Mouse (Mus musculus) intestine, postnatal 0 days (tissue): ENCODE results near the gene Stard3nl. TPM values are rescaled to one million over a fixed set of nuclear protein-coding genes. Genes with fewer than 3 reads are reported as not detected.
A peak's percentile ranks its signal among the peaks of the same experiment; 100 is the strongest.

ENCODE experiments used
- ATAC-seq: fragments of 200-750 bp; cut with Nextera tagmentation; 2 replicates; pipeline ENCODE4 v1.8.0; 2017; ENCODE audit warnings: mild to moderate bottlenecking, moderate TSS enrichment, moderate library complexity
- H3K27ac ChIP-seq: fragments of 300-500 bp; sonication (generic); 2 replicates; pipeline ENCODE4 v1.5.1; 2014; ENCODE audit warnings: mild to moderate bottlenecking, low read depth, low read length, moderate library complexity
- H3K27me3 ChIP-seq: fragments of 300-500 bp; sonication (generic); replicated peaks from 2 replicates; pipeline ENCODE4 v1.6.1; 2014; ENCODE audit warnings: low read length, mixed read lengths; ENCODE audit not compliant: control insufficient read depth, insufficient read depth
- H3K36me3 ChIP-seq: fragments of 300-500 bp; sonication (generic); 2 replicates; pipeline ENCODE4 v1.6.1; 2014; ENCODE audit warnings: mild to moderate bottlenecking, moderate library complexity; ENCODE audit not compliant: control insufficient read depth, insufficient read depth
- H3K4me1 ChIP-seq: fragments of 300-500 bp; sonication (generic); replicated peaks from 2 replicates; pipeline ENCODE4 v1.6.1; 2014; ENCODE audit warnings: antibody characterized with exemption, low read length, mixed read lengths; ENCODE audit not compliant: control insufficient read depth, insufficient read depth
- H3K4me2 ChIP-seq: fragments of 300-500 bp; sonication (generic); replicated peaks from 2 replicates; pipeline ENCODE4 v1.6.1; 2014; ENCODE audit warnings: low read depth, mild to moderate bottlenecking, moderate library complexity
- H3K4me3 ChIP-seq: fragments of 300-500 bp; sonication (generic); 2 replicates; pipeline ENCODE4 v1.5.1; 2014; ENCODE audit warnings: low read depth, low read length
- H3K9ac ChIP-seq: fragments of 300-500 bp; sonication (generic); 2 replicates; pipeline ENCODE4 v1.6.1; 2014; ENCODE audit warnings: mild to moderate bottlenecking, low read depth, low read length
- H3K9me3 ChIP-seq: fragments of 300-500 bp; sonication (generic); 2 replicates; pipeline ENCODE4 v1.6.1; 2016; ENCODE audit warnings: mixed run types; ENCODE audit not compliant: control insufficient read depth
- CTCF ChIP-seq: sonication (generic); IDR thresholded peaks from 2 replicates; pipeline ENCODE4 v1.5.1; 2016; ENCODE audit warnings: low read depth, mild to moderate bottlenecking, control low read depth, antibody characterized with exemption, moderate library complexity
- WGBS: fragments of 180-500 bp; shearing (Covaris S2); extraction: QIAGEN DNeasy Blood & Tissue Kit; methylation state at CpG from one replicate; pipeline ENCODE4 v1.1.7; 2014; 5-methylcytosine and 5-hydroxymethylcytosine counted together
- polyA plus RNA-seq: library from polyadenylated mRNA; unstranded; fragments of >200 nt; fragmentation: Nextera tagmentation; extraction: Ambion mirVana; gene quantifications from 2 replicates; pipeline ENCODE4 v1.2.1, GENCODE M21; 2015

The Stard3nl gene
- polyA plus RNA-seq, 1 experiment from 2014 or later: 79.6 TPM

GRCm38 (mm10) chr13:19390296-19390695 lies 5.3 kb downstream of the Stard3nl start:
- TF ChIP-seq CTCF: no peak
- Histone ChIP-seq H3K27ac (0 out of 2 replicates have a peak overlapping the region, but pooled peaks have one; percentile 16), H3K36me3 (no peaks in the 10 kb centered on the region), H3K4me2 (peak overlapping the region; percentile 17; the same call in 1 of the 2 replicates), H3K9me3 (no peaks in the 10 kb centered on the region), H3K27me3 (no peaks in the 10 kb centered on the region), H3K4me3 (no peak overlapping the region), H3K9ac (no peak overlapping the region), H3K4me1 (peaks cover 8% of the 10 kb centered on the region; the same call in 1 of the 2 replicates)
- WGBS: 57% methylated on average over 4 of the region's 4 CpGs
- ATAC-seq: peak; percentile 28; the same call in 1 of the 2 replicates

GRCm38 (mm10) chr13:19389896-19390295 lies 5.7 kb downstream of the Stard3nl start:
- Histone ChIP-seq H3K36me3 (no peaks in the 10 kb centered on the region), H3K4me1 (peaks cover 8% of the 10 kb centered on the region; the same call in 1 of the 2 replicates), H3K27ac (peak overlapping the region; percentile 15; the same call in 1 of the 2 replicates), H3K4me3 (no peak overlapping the region), H3K9ac (no peak overlapping the region), H3K9me3 (no peaks in the 10 kb centered on the region), H3K4me2 (peak overlapping the region; percentile 17; the same call in 1 of the 2 replicates), H3K27me3 (no peaks in the 10 kb centered on the region)
- no peak for TF ChIP-seq CTCF
- ATAC-seq: no peak
- WGBS: 51% methylated on average over 12 of the region's 12 CpGs

GRCm38 (mm10) chr13:19389434-19389833 lies 6.2 kb downstream of the Stard3nl start:
- TF ChIP-seq CTCF: no peak
- H3K36me3 ChIP-seq: no peaks in the 10 kb centered on the region
- peak overlapping the region; percentile 23; the same call in 1 of the 2 replicates for H3K27ac ChIP-seq
- H3K9ac ChIP-seq: no peak overlapping the region
- H3K4me1 ChIP-seq: peaks cover 8% of the 10 kb centered on the region; the same call in 1 of the 2 replicates
- no peaks in the 10 kb centered on the region for H3K9me3 ChIP-seq
- ATAC-seq: peak; percentile 79
- H3K4me2 ChIP-seq: peak overlapping the region; percentile 17; the same call in 1 of the 2 replicates
- WGBS: 42% methylated on average over 1 of the region's 1 CpGs
- H3K27me3 ChIP-seq: no peaks in the 10 kb centered on the region
- H3K4me3 ChIP-seq: no peak overlapping the region

GRCm38 (mm10) chr13:19385226-19385625 lies 10.4 kb downstream of the Stard3nl start:
- Histone ChIP-seq H3K9ac (no peak overlapping the region), H3K36me3 (0 out of 2 replicates have a peak, but pooled peaks cover 4% of the 10 kb centered on the region), H3K27ac (no peak overlapping the region), H3K4me3 (no peak overlapping the region), H3K4me1 (no peaks in the 10 kb centered on the region; the same call in 1 of the 2 replicates), H3K9me3 (no peaks in the 10 kb centered on the region), H3K4me2 (no peak overlapping the region), H3K27me3 (no peaks in the 10 kb centered on the region)
- no peak for ATAC-seq
- 92% methylated on average over 4 of the region's 4 CpGs for WGBS
- TF ChIP-seq CTCF: no peak

- no peaks in the 10 kb centered on the region for H3K27me3 ChIP-seq
- no peaks in the 10 kb centered on the region for H3K4me1 ChIP-seq
- WGBS: 37% methylated on average over 9 of the region's 9 CpGs
- no peak overlapping the region for H3K4me3 ChIP-seq
- no peak for TF ChIP-seq CTCF
- peaks cover 7% of the 10 kb centered on the region for H3K36me3 ChIP-seq
- H3K9me3 ChIP-seq: no peaks in the 10 kb centered on the region
- H3K4me2 ChIP-seq: peak overlapping the region; percentile 30; the same call in 1 of the 2 replicates
- no peak overlapping the region for H3K9ac ChIP-seq
- ATAC-seq: peak; percentile 94
- H3K27ac ChIP-seq: peak overlapping the region; percentile 46; the same call in 1 of the 2 replicates
These were observed 14.3 kb downstream of the Stard3nl start for GRCm38 (mm10) chr13:19381112-19381828.

GRCm38 (mm10) chr13:19379313-19379712 lies 16.3 kb downstream of the Stard3nl start:
- H3K9me3 ChIP-seq: no peaks in the 10 kb centered on the region
- H3K27me3 ChIP-seq: no peaks in the 10 kb centered on the region
- no peak overlapping the region for H3K9ac ChIP-seq
- TF ChIP-seq CTCF: no peak
- 56% methylated on average over 6 of the region's 6 CpGs for whole genome bisulfite sequencing
- ATAC-seq: no peak
- no peak overlapping the region for H3K4me2 ChIP-seq
- H3K36me3 ChIP-seq: peaks cover 12% of the 10 kb centered on the region
- H3K4me3 ChIP-seq: no peak overlapping the region
- H3K4me1 ChIP-seq: no peaks in the 10 kb centered on the region
- H3K27ac ChIP-seq: no peak overlapping the region
